Mouse (Mus musculus): ENCODE measurements around the gene Spint2. TPM values are rescaled to one million over a fixed set of nuclear protein-coding genes. Genes with fewer than 3 reads are reported as not detected.

Spint2 gene
- 10.6 TPM for polyA plus RNA-seq (2014; fragmentation: Illumina TruSeq; extraction: RNeasy Lipid Tissue Mini Kit (QIAGEN cat#74804))

GRCm38 (mm10) chr7:29281201-29282073 is at the start of gene Spint2:
TSS of gene Spint2 (minus strand) at chr7:29281912.

GRCm38 (mm10) chr7:29303738-29304462 is 22.2 kb upstream of the Spint2 start, which contains the start of gene Dpf1:
TSS of gene Dpf1 (plus strand) at chr7:29303951.

GRCm38 (mm10) chr7:29288942-29289638 is 7.4 kb upstream of the Spint2 start, which contains the start of gene Ppp1r14a:
TSS of gene Ppp1r14a (plus strand) at chr7:29289308.

GRCm38 (mm10) chr7:29248261-29248841 is 33.4 kb downstream of the Spint2 start, which contains the start of gene 2200002D01Rik:
TSS of gene 2200002D01Rik (minus strand) at chr7:29248466.

GRCm38 (mm10) chr7:29238019-29238967 is 43.4 kb downstream of the Spint2 start, which contains the start of gene Yif1b:
TSS of gene Yif1b (plus strand) at chr7:29238329.

GRCm38 (mm10) chr7:29232247-29233013 is 49.3 kb downstream of the Spint2 start, which contains the start of gene Kcnk6:
TSS of gene Kcnk6 (minus strand) at chr7:29232515.

GRCm38 (mm10) chr7:29213675-29214082 is 68.0 kb downstream of the Spint2 start, which contains the start of gene Catsperg1:
TSS of gene Catsperg1 (minus strand) at chr7:29214035.

Other genes with a start within 250 kb of the Spint2 start
- gene Ryr1, start 156.7 kb downstream of the Spint2 start, polyA plus RNA-seq (2014; fragmentation: Illumina TruSeq; extraction: RNeasy Lipid Tissue Mini Kit (QIAGEN cat#74804)): not detected
- 0.74 TPM for gene Rasgrp4, start 147.1 kb downstream of the Spint2 start, polyA plus RNA-seq (2014; fragmentation: Illumina TruSeq; extraction: RNeasy Lipid Tissue Mini Kit (QIAGEN cat#74804))
- gene Fam98c, start 125.7 kb downstream of the Spint2 start, polyA plus RNA-seq (2014; fragmentation: Illumina TruSeq; extraction: RNeasy Lipid Tissue Mini Kit (QIAGEN cat#74804)): 0.71 TPM
- gene Ggn, start 111.7 kb downstream of the Spint2 start, polyA plus RNA-seq (2014; fragmentation: Illumina TruSeq; extraction: RNeasy Lipid Tissue Mini Kit (QIAGEN cat#74804)): not detected
- gene Spred3, start 111.5 kb downstream of the Spint2 start, polyA plus RNA-seq (2014; fragmentation: Illumina TruSeq; extraction: RNeasy Lipid Tissue Mini Kit (QIAGEN cat#74804)): 2.3 TPM
- 58.9 TPM for gene Psmd8, start 101.2 kb downstream of the Spint2 start, polyA plus RNA-seq (2014; fragmentation: Illumina TruSeq; extraction: RNeasy Lipid Tissue Mini Kit (QIAGEN cat#74804))
- 0.40 TPM for gene Catsperg1, start 67.9 kb downstream of the Spint2 start, polyA plus RNA-seq (2014; fragmentation: Illumina TruSeq; extraction: RNeasy Lipid Tissue Mini Kit (QIAGEN cat#74804))
- 2.7 TPM for gene Kcnk6, start 49.4 kb downstream of the Spint2 start, polyA plus RNA-seq (2014; fragmentation: Illumina TruSeq; extraction: RNeasy Lipid Tissue Mini Kit (QIAGEN cat#74804))
- gene Yif1b, start 43.6 kb downstream of the Spint2 start, polyA plus RNA-seq (2014; fragmentation: Illumina TruSeq; extraction: RNeasy Lipid Tissue Mini Kit (QIAGEN cat#74804)): not detected
- gene 2200002D01Rik, start 33.4 kb downstream of the Spint2 start, polyA plus RNA-seq (2014; fragmentation: Illumina TruSeq; extraction: RNeasy Lipid Tissue Mini Kit (QIAGEN cat#74804)): not detected
- not detected for gene Ppp1r14a, start 7.4 kb upstream of the Spint2 start, polyA plus RNA-seq (2014; fragmentation: Illumina TruSeq; extraction: RNeasy Lipid Tissue Mini Kit (QIAGEN cat#74804))
- 0.29 TPM for gene Dpf1, start 22.0 kb upstream of the Spint2 start, polyA plus RNA-seq (2014; fragmentation: Illumina TruSeq; extraction: RNeasy Lipid Tissue Mini Kit (QIAGEN cat#74804))
- gene Sipa1l3, start 236.7 kb upstream of the Spint2 start, polyA plus RNA-seq (2014; fragmentation: Illumina TruSeq; extraction: RNeasy Lipid Tissue Mini Kit (QIAGEN cat#74804)): 10.6 TPM

Measured in ovary, adult 10 weeks (tissue).